Mouse (Mus musculus) hindbrain, postnatal 0 days (tissue): ENCODE data around the gene Dennd1b. TPM values are rescaled to one million over a fixed set of nuclear protein-coding genes. Genes with fewer than 3 reads are reported as not detected.

ENCODE experiments used
- ATAC-seq: fragments of 200-750 bp; cut with Nextera tagmentation; 2 replicates; pipeline ENCODE4 v1.8.0; 2017; ENCODE audit warnings: mild to moderate bottlenecking, moderate TSS enrichment, moderate library complexity
- DNase-seq: peaks from one replicate; pipeline ENCODE4 v3.0.0-alpha.2; 2015; ENCODE audit warnings: low spot score
- H3K27ac ChIP-seq: fragments of 300-500 bp; sonication (generic); 2 replicates; pipeline ENCODE4 v1.5.1; 2014; ENCODE audit warnings: mild to moderate bottlenecking
- H3K27me3 ChIP-seq: fragments of 300-500 bp; sonication (generic); 2 replicates; pipeline ENCODE4 v1.6.1; 2014; ENCODE audit warnings: low read length, mixed read lengths; ENCODE audit not compliant: insufficient read depth
- H3K36me3 ChIP-seq: fragments of 300-500 bp; sonication (generic); 2 replicates; pipeline ENCODE4 v1.6.1; 2014; ENCODE audit warnings: low read length, mixed read lengths; ENCODE audit not compliant: insufficient read depth
- H3K4me1 ChIP-seq: fragments of 300-500 bp; sonication (generic); 2 replicates; pipeline ENCODE4 v1.6.1; 2014; ENCODE audit warnings: antibody characterized with exemption, low read length, mixed read lengths; ENCODE audit not compliant: insufficient read depth
- H3K4me2 ChIP-seq: fragments of 300-500 bp; sonication (generic); 2 replicates; pipeline ENCODE4 v1.6.1; 2014; ENCODE audit warnings: low read depth, mild to moderate bottlenecking, low read length, moderate library complexity, mixed read lengths
- H3K4me3 ChIP-seq: fragments of 300-500 bp; sonication (generic); 2 replicates; pipeline ENCODE4 v1.5.1; 2014; ENCODE audit warnings: low read length
- H3K9ac ChIP-seq: fragments of 300-500 bp; sonication (generic); replicated peaks from 2 replicates; pipeline ENCODE4 v1.6.1; 2014; ENCODE audit warnings: mild to moderate bottlenecking, low read length, moderate library complexity, mixed read lengths
- H3K9me3 ChIP-seq: fragments of 300-500 bp; sonication (generic); 2 replicates; pipeline ENCODE4 v1.6.1; 2016; ENCODE audit warnings: low read length, mixed read lengths
- CTCF ChIP-seq: IDR thresholded peaks from 2 replicates; pipeline ENCODE4 v1.5.1; 2016; ENCODE audit warnings: antibody characterized with exemption, control low read depth, low read depth
- WGBS: fragments of 180-500 bp; shearing (Covaris S2); extraction: QIAGEN DNeasy Blood & Tissue Kit; methylation state at CpG from one replicate; pipeline ENCODE4 v1.1.7; 2014; 5-methylcytosine and 5-hydroxymethylcytosine counted together
- polyA plus RNA-seq: library from polyadenylated mRNA; unstranded; fragments of >200 nt; fragmentation: Nextera tagmentation; extraction: Ambion mirVana; gene quantifications from 2 replicates; pipeline ENCODE4 v1.2.1, GENCODE M21; 2015
- total RNA-seq: library from RNA; depleted of rRNA; stranded (reverse); fragments of >200 nt; gene quantifications from 2 replicates; pipeline ENCODE4 v1.2.3, GENCODE M21; 2014

Dennd1b gene
- total and polyA plus RNA-seq, 2 experiments from 2014 or later = 8.3 to 30.9 TPM

DNA sequence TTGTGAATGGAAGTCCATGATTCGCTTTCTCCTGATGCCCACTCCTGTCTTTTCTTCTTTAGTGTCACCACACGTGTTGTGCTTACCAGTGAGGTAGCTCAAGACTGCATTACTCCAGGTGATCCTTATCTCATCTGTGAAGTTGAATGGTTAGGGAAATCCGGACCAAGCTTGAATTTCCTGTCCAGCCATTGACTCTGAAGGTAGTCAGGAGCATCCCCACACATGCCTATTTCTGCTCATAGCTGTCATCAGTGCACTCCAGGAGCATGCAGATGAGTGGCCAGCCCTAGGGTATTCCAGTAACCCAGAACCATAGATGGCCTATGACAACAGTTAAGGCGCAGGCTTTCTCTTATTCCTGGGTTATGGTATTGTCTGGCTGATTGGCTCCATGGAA lies 20.9 kb downstream of the Dennd1b start:
- Histone ChIP-seq H3K4me2 (no peak overlapping the region), H3K27me3 (no peaks in the 10 kb centered on the region), H3K27ac (no peak overlapping the region), H3K9me3 (no peaks in the 10 kb centered on the region), H3K4me1 (no peaks in the 10 kb centered on the region), H3K9ac (no peak overlapping the region), H3K36me3 (no peaks in the 10 kb centered on the region), H3K4me3 (no peak overlapping the region)
- no peak for TF ChIP-seq CTCF
- 89% methylated on average over 4 of the region's 4 CpGs for WGBS
- ATAC-seq = no peak
- DNase-seq = no peak

DNA sequence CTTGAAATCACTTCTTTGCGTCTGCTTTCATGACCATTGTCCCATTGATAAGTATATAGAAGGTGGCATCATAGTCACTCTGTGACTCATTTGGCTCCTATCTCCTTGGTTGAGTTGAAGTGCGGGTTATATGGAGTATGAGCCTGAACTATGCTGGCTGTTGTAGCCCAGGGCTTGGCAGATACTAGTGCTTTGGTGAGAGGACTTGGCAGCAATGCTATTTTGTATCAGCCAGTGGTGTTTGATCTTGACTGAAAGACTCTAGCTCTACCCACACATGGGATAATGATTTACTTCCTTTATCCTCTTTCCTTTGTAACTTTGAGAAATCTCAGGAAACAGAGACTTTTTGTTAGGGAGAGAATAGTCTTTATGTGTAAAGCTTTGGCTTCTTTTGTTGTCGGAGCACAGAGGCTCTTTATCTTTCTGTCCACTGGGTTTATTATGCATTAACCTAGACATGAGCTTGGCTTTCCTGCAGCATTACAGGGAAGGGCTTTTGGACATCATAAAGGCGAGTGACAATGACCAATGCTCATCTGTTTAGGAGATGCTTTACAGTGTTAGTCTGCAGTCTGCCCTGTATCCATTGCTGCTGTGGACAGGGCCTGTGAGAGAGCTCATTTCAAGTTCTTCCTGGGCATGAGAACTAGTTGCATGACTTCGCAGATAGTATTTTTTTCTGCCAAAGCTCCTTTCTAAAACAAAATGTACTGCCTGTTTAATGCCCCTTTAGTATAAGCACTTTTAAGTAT lies 29.3 kb downstream of the Dennd1b start:
- Histone ChIP-seq H3K36me3 (no peaks in the 10 kb centered on the region), H3K4me3 (no peak overlapping the region), H3K4me2 (no peak overlapping the region), H3K4me1 (no peaks in the 10 kb centered on the region), H3K9me3 (no peaks in the 10 kb centered on the region), H3K27ac (peak overlapping the region; percentile 23; the same call in 1 of the 2 replicates), H3K9ac (no peak overlapping the region), H3K27me3 (no peaks in the 10 kb centered on the region)
- WGBS = 59% methylated on average over 5 of the region's 5 CpGs
- TF ChIP-seq CTCF = no peak
- ATAC-seq (peak; percentile 47; the same call in 1 of the 2 replicates), DNase-seq (peak; percentile 25)

DNA sequence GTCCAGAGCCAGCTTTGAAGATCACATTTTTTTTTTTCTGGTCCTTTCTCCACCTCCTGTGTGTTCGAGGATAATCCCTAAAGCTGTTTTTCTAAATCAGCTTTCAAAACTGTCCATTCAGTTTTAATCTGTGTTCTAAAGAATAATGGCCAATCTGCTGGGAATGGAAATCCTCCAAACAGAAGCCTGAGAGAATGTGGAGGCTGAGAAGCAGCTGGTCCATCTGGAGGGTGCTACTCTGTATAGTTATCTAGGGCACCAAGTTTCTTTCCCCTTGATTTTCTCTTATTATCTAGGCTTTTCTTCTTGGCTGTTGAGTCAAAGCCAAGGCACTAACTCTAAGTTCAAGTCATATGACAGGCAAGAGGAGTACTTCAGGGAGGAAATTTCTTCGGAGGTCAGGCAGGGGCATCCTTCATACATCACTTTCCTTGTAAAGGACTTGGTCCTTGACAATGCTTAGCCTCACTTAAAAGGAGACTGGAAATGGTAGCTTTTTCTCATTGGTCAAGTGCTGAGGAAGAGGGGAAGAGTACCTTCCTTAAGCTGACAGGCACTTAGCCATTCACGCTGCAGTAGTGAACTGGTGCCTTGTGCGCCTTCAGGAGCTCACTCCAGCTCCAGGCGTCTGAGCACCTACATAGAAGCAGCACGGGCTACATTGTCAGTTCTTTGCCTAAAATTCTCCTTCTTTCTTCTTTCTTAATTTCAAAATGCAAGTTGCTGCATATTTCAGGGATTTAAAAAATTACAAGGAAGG lies 32.6 kb downstream of the Dennd1b start:
- Histone ChIP-seq H3K36me3 (no peaks in the 10 kb centered on the region), H3K4me2 (no peak overlapping the region), H3K27me3 (no peaks in the 10 kb centered on the region), H3K4me3 (no peak overlapping the region), H3K9ac (no peak overlapping the region), H3K4me1 (peaks cover 4% of the 10 kb centered on the region), H3K27ac (no peak overlapping the region), H3K9me3 (no peaks in the 10 kb centered on the region)
- no peak for TF ChIP-seq CTCF
- DNase-seq (no peak), ATAC-seq (no peak)
- 85% methylated on average over 6 of the region's 6 CpGs for WGBS

DNA sequence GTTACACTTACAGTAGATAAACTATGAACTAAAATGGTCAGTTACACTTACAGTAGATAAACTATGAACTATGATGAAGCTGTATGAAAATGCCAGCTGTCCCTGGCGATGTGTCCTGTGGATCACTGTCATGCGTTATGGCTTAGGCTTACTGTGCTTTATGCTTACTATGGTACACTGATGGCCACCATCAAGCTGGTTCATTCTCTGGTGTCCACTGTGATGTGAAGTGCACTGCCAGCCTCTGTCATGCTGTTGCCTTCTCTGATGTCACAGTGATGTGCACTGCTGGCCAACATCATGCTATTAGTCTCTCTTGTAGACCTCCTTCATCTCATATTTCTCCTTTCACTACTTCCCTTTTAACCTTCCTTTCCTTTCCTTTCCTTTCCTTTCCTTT lies 33.4 kb downstream of the Dennd1b start:
- Histone ChIP-seq H3K9ac (no peak overlapping the region), H3K36me3 (no peaks in the 10 kb centered on the region), H3K4me1 (peaks cover 11% of the 10 kb centered on the region), H3K4me2 (no peak overlapping the region), H3K27ac (no peak overlapping the region), H3K9me3 (no peaks in the 10 kb centered on the region), H3K4me3 (no peak overlapping the region), H3K27me3 (no peaks in the 10 kb centered on the region)
- TF ChIP-seq CTCF = no peak
- DNase-seq (no peak), ATAC-seq (no peak)
- 92% methylated on average over 2 of the region's 2 CpGs for WGBS

DNA sequence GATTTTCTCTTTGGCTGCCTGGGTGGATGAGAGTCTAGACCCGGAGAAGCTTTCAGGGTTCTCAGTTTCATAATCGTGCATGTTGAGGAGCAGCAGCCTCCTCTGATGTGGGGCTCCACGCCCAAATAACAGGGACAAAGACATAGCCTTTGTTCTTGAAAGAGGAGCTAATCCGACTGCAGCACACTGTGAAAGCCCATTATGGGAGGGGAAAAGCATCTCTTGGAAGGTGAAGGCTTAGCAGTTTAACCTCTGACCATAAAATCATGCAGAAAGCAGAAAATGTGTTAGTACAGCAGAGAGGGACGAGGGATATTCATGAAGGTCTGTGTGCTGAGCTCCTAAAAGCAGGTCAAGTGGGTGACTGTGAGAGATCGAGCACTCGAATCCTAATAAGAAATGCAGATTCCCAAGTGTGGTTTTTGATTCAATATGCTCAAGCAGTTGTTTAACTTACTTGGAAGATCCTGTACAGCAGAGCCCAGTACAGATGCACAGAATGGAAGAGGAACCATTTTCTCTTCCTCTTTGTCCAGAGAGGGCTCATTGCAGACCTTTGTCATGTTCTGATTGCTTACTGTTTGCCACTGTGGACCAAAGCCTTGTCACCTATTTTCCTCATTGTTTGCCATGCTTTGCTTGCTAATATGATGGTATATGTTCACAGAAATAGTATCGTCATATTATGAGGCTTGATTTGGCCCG lies 37.6 kb downstream of the Dennd1b start:
- no peak for TF ChIP-seq CTCF
- Histone ChIP-seq H3K9me3 (no peaks in the 10 kb centered on the region), H3K4me1 (peaks cover 11% of the 10 kb centered on the region), H3K4me2 (peak overlapping the region; percentile 33), H3K4me3 (no peak overlapping the region), H3K36me3 (no peaks in the 10 kb centered on the region), H3K27me3 (no peaks in the 10 kb centered on the region), H3K27ac (peak overlapping the region; percentile 28), H3K9ac (0 out of 2 replicates have a peak overlapping the region, but pooled peaks have one; percentile 24)
- WGBS = 15% methylated on average over 9 of the region's 9 CpGs
- peak; percentile 58; the same call in 1 of the 2 replicates for ATAC-seq
- DNase-seq = peak; percentile 56

DNA sequence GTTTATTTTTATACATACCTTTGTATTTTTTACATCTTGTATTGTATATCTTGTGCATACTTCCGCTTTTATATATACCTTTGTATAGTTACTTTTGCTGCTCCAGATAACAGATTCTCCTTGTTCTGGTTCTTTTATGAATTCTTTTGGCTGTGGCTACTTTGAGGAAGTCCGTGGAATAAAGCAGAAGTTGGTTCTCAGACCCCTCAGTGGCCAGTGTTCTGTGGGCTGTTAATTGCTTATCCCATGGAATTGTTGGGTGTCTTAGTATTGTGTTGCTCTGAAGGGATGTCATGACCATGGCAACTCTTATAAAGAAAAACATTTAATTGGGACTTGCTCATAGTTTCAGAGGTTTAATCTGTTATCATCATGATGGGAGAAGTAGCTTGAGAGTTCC lies 40.3 kb downstream of the Dennd1b start:
- Histone ChIP-seq H3K4me1 (peaks cover 11% of the 10 kb centered on the region), H3K27me3 (no peaks in the 10 kb centered on the region), H3K4me3 (no peak overlapping the region), H3K36me3 (no peaks in the 10 kb centered on the region), H3K9me3 (no peaks in the 10 kb centered on the region), H3K9ac (no peak overlapping the region), H3K27ac (no peak overlapping the region), H3K4me2 (no peak overlapping the region)
- WGBS = 85% methylated on average over 2 of the region's 2 CpGs
- TF ChIP-seq CTCF = no peak
- no peak for ATAC-seq
- no peak for DNase-seq
